Comparison of ENCODE assay signal across 16 mouse cellular contexts in the genomic region with DNA sequence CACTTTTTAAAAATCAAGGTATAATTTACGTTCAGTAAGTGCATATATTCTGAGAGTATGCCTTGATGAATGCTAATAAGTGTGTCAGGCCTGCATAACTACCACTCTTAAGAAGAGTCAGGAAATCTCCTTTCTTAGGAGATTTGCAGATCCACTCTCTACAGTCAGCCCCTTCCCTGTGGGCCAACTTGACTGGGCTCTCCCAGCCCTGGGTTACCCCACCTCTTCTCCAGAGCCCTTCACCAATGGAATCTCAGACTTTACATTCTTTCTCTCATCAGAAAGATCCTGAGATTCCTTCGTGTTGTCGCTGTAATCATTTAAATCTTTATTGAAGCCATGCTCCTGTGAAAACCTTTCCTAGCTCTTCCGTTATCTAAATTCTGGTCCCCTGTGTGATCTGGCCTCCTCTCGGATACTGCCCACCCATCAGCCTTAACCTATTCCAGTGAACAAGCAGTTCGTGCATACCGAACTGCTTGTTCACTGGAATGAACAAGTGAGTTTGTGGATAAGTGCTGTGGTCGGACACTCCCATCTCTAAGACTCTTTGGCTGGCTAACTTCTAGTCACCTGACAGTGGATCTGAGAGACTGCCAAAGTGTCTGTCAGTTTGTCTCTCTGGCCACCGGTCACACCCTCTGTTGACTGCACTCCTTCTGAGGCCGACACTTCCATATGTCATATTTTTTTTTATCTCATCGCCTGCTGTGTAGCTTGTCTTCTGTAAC. TPM values are rescaled to one million over a fixed set of nuclear protein-coding genes. Genes with fewer than 3 reads are reported as not detected.
DNase-seq lines count a peak whose midpoint lies in the region; ATAC-seq and TF ChIP-seq lines count a peak whose summit lies in the region.
"Had no signal": no experiment of that assay in that cellular context is flagged by ENCODE, and none has a peak within 500 bp of the region (broad histone marks: within the 10 kb centered on the region; RNA-seq: fewer than 3 reads in every experiment).

No protein-coding gene starts in this region.

- ATAC-seq in intestine, embryonic 15.5 days: 0 out of 2 replicates have a peak, but pooled peaks have one; percentile 17
- no peak for ATAC-seq in intestine, embryonic 16.5 days
- peak; percentile 69 for ATAC-seq in Patski
- ATAC-seq: forebrain, postnatal 0 days; hindbrain, postnatal 0 days; liver, postnatal 0 days had no signal

- no peak overlapping the region for H3K4me3 ChIP-seq in intestine, embryonic 15.5 days (replicated peaks)
- no peak overlapping the region for H3K4me3 ChIP-seq in intestine, embryonic 16.5 days (ENCODE audit: low read length)
- H3K4me3 ChIP-seq in C2C12 (ENCODE audit: insufficient read depth, poor library complexity, severe bottlenecking): no peak overlapping the region

- POLR2A ChIA-PET in Patski (lab: Charles Lee): interaction anchor here (1.6 kb wide), 1 partner anchor 11 kb away, joined by 3 read pairs; no protein-coding TSS in a partner anchor

- no peaks in the 10 kb centered on the region for H3K79me3 ChIP-seq in C2C12 (ENCODE audit: low read depth)

- no peak for DNase-seq in Patski (ENCODE audit: low read depth, low spot score)
- peak; percentile 27 for DNase-seq in heart, postnatal 4 days
- DNase-seq in layer of hippocampus, adult 18-20 months (ENCODE audit: low spot score in 2 of 2): no peak
- no peak for DNase-seq in right cerebral cortex, postnatal 14 days
- DNase-seq: adrenal gland, postnatal 36 days; cerebellum, adult 2 months; forebrain, postnatal 0 days; gastrocnemius, postnatal 10 days; kidney, adult 8-10 months; kidney, postnatal 36 days; liver; liver, postnatal 0 days had no signal

- H3K27ac ChIP-seq in intestine, embryonic 15.5 days: no peak overlapping the region
- H3K27ac ChIP-seq in intestine, embryonic 16.5 days (ENCODE audit: low read length): no peak overlapping the region
- H3K27ac ChIP-seq: hindbrain, postnatal 0 days had no signal

- CTCF ChIA-PET in Patski (lab: Charles Lee): interaction anchor here (1.5 kb wide), 1 partner anchor 34 kb away, joined by 3 read pairs; no protein-coding TSS in a partner anchor

- in situ Hi-C loops in Patski (cut with MboI; ENCODE audit: low pct_unique_long_range_greater_than_20kb): no loop called here

- no peaks in the 10 kb centered on the region for H3K9me3 ChIP-seq in intestine, embryonic 15.5 days
- H3K9me3 ChIP-seq in intestine, embryonic 16.5 days (ENCODE audit: control insufficient read depth, low read length): no peaks in the 10 kb centered on the region

- H3K27me3 ChIP-seq in intestine, embryonic 15.5 days (replicated peaks): no peaks in the 10 kb centered on the region
- no peaks in the 10 kb centered on the region for H3K27me3 ChIP-seq in intestine, embryonic 16.5 days (replicated peaks; ENCODE audit: control insufficient read depth, insufficient read depth, low read length)
- no peaks in the 10 kb centered on the region for H3K27me3 ChIP-seq in C2C12 (ENCODE audit: control insufficient read depth, insufficient read depth, insufficient read length)
- H3K27me3 ChIP-seq in Patski: no peaks in the 10 kb centered on the region

- WGBS in intestine, embryonic 15.5 days: 63% methylated on average over 11 of the region's 11 CpGs
- 70% methylated on average over 11 of the region's 11 CpGs for WGBS in intestine, embryonic 16.5 days

- H3K4me1 ChIP-seq in intestine, embryonic 15.5 days (replicated peaks): no peaks in the 10 kb centered on the region; the same call in none of the 2 replicates
- 0 out of 2 replicates have a peak, but pooled peaks cover 2% of the 10 kb centered on the region for H3K4me1 ChIP-seq in intestine, embryonic 16.5 days (ENCODE audit: control insufficient read depth, insufficient read depth, low read length)

- H3K79me2 ChIP-seq in C2C12 (ENCODE audit: control insufficient read depth, insufficient read depth): no peaks in the 10 kb centered on the region

- TF ChIP-seq CTCF in C2C12 (IDR thresholded peaks at IDR 0.05; ENCODE audit: control insufficient read depth, insufficient read depth, insufficient read length) (no peak), Patski (IDR thresholded peaks at IDR 0.05) (no peak)

- no peak overlapping the region for H3K9ac ChIP-seq in intestine, embryonic 15.5 days
- no peak overlapping the region for H3K9ac ChIP-seq in intestine, embryonic 16.5 days (ENCODE audit: low read depth, low read length)
- H3K9ac ChIP-seq: forebrain, postnatal 0 days; liver, postnatal 0 days had no signal

- no peak overlapping the region for H3K4me2 ChIP-seq in intestine, embryonic 15.5 days (replicated peaks)
- no peak overlapping the region for H3K4me2 ChIP-seq in intestine, embryonic 16.5 days (ENCODE audit: low read depth, low read length)

- no peak overlapping the region for H3ac ChIP-seq in C2C12 (ENCODE audit: control insufficient read depth, insufficient read length, low read depth)

- H3K36me3 ChIP-seq in intestine, embryonic 15.5 days: no peaks in the 10 kb centered on the region
- no peaks in the 10 kb centered on the region for H3K36me3 ChIP-seq in intestine, embryonic 16.5 days (ENCODE audit: control insufficient read depth, insufficient read depth, low read length)
- H3K36me3 ChIP-seq in C2C12 (ENCODE audit: control insufficient read depth, insufficient read depth): no peaks in the 10 kb centered on the region

TF ChIP-seq in C2C12, 6 proteins besides CTCF, POLR2A, EP300 and RAD21:
- TF ChIP-seq MYOG (IDR thresholded peaks at IDR 0.05; ENCODE audit: control insufficient read depth, extremely low read depth, insufficient read length) (no peak), USF1 (IDR thresholded peaks at IDR 0.05; ENCODE audit: low read depth) (peak; percentile 78), MAX (IDR thresholded peaks at IDR 0.05) (no peak)

RNA-seq across cellular contexts. Expression of gene Ephb3, which starts 51.2 kb away (rescaled TPM):
- 11.9 and 12.3 TPM in 2 replicates for polyA plus RNA-seq in intestine, embryonic 15.5 days (2015; fragmentation: Nextera tagmentation; extraction: Ambion mirVana)
- polyA plus RNA-seq in intestine, embryonic 16.5 days (2015; fragmentation: Nextera tagmentation; extraction: Ambion mirVana): 9.1 and 9.3 TPM in 2 replicates
- polyA plus RNA-seq in C2C12 (2012; fragmentation: generic; extraction: Trizol) (5.0 TPM), Patski (2021) (6.3 TPM)
- total RNA-seq in heart, postnatal 4 days (2021): 10 to 100 TPM; 14.3 to 14.8 TPM
- 10 to 100 TPM; 17.3 to 19.5 TPM for total RNA-seq in layer of hippocampus, adult 18-20 months (2021)
